Mouse (Mus musculus) stomach, postnatal 0 days (tissue): Measurements from ENCODE around the gene Rom1. TPM values are rescaled to one million over a fixed set of nuclear protein-coding genes. Genes with fewer than 3 reads are reported as not detected.
"Not testable (repeated sequence)": the region's sequence is repeated elsewhere in the genome, so short reads cannot be mapped to it uniquely, and the experiment has no call there.

Experiments
- ATAC-seq: fragments of 200-750 bp; cut with Nextera tagmentation; 2 replicates; pipeline ENCODE4 v1.8.0; 2017; ENCODE audit not compliant: low FRiP score, low TSS enrichment
- DNase-seq: peaks from one replicate; pipeline ENCODE4 v3.0.0-alpha.2; 2016; ENCODE audit warnings: low spot score
- H3K27ac ChIP-seq: fragments of 300-500 bp; sonication (generic); replicated peaks from 2 replicates; pipeline ENCODE4 v1.5.1; 2014; ENCODE audit warnings: mild to moderate bottlenecking, control low read depth
- H3K27me3 ChIP-seq: fragments of 300-500 bp; sonication (generic); 2 replicates; pipeline ENCODE4 v1.6.1; 2014; ENCODE audit warnings: low read length; ENCODE audit not compliant: control insufficient read depth, insufficient read depth
- H3K36me3 ChIP-seq: fragments of 300-500 bp; sonication (generic); 2 replicates; pipeline ENCODE4 v1.6.1; 2014; ENCODE audit warnings: low read length, mixed read lengths; ENCODE audit not compliant: control insufficient read depth, insufficient read depth
- H3K4me1 ChIP-seq: fragments of 300-500 bp; sonication (generic); replicated peaks from 2 replicates; pipeline ENCODE4 v1.6.1; 2014; ENCODE audit warnings: antibody characterized with exemption; ENCODE audit not compliant: control insufficient read depth, insufficient read depth
- H3K4me2 ChIP-seq: fragments of 300-500 bp; sonication (generic); replicated peaks from 2 replicates; pipeline ENCODE4 v1.6.1; 2014; ENCODE audit warnings: low read depth, mild to moderate bottlenecking, control low read depth, moderate library complexity
- H3K4me3 ChIP-seq: fragments of 300-500 bp; sonication (generic); 2 replicates; pipeline ENCODE4 v1.5.1; 2014; ENCODE audit warnings: low read depth, low read length, control low read depth
- H3K9ac ChIP-seq: fragments of 300-500 bp; sonication (generic); 2 replicates; pipeline ENCODE4 v1.6.1; 2014; ENCODE audit warnings: mild to moderate bottlenecking, low read length, control low read depth, mixed read lengths
- H3K9me3 ChIP-seq: fragments of 300-500 bp; sonication (generic); 2 replicates; pipeline ENCODE4 v1.6.1; 2016; ENCODE audit warnings: low read length; ENCODE audit not compliant: control insufficient read depth
- CTCF ChIP-seq: IDR thresholded peaks from 2 replicates; pipeline ENCODE4 v1.5.1; 2016; ENCODE audit warnings: antibody characterized with exemption, low read depth, mild to moderate bottlenecking, moderate library complexity
- EP300 ChIP-seq: optimal IDR thresholded peaks from 2 replicates; pipeline ENCODE3; 2016; ENCODE audit warnings: antibody characterized with exemption
- WGBS: fragments of 180-500 bp; shearing (Covaris S2); extraction: QIAGEN DNeasy Blood & Tissue Kit; methylation state at CpG from one replicate; pipeline ENCODE4 v1.1.7; 2014; 5-methylcytosine and 5-hydroxymethylcytosine counted together
- polyA plus RNA-seq: library from polyadenylated mRNA; unstranded; fragments of >200 nt; fragmentation: Nextera tagmentation; extraction: Ambion mirVana; gene quantifications from 2 replicates; pipeline ENCODE4 v1.2.1, GENCODE M21; 2015

Rom1 gene
- polyA plus RNA-seq, result 3.0 and 3.6 TPM in 2 replicates

GRCm38 (mm10) chr19:8929224-8930088, at the start of gene Rom1, which contains the start of gene Eml3:
TSS of gene Rom1 (minus strand) at chr19:8929356.
TSS of gene Eml3 (plus strand) at chr19:8929552.
- H3K36me3 ChIP-seq, result peaks cover 11% of the 10 kb centered on the region; the same call in 1 of the 2 replicates
- H3K4me1 ChIP-seq, result peaks cover 6% of the 10 kb centered on the region; the same call in 1 of the 2 replicates
- peak; percentile 88 for DNase-seq
- peak within 1 kb of the TSS; percentile 88 for H3K9ac ChIP-seq
- ATAC-seq, result peak; percentile 84
- H3K9me3 ChIP-seq, result no peaks in the 10 kb centered on the region
- peak; percentile 63 for TF ChIP-seq CTCF
- TF ChIP-seq EP300, result no peak
- under 1% methylated on average over 31 of the region's 74 CpGs for WGBS
- peak within 1 kb of the TSS; percentile 93 for H3K27ac ChIP-seq
- peak within 1 kb of the TSS; percentile 81 for H3K4me3 ChIP-seq
- peak within 1 kb of the TSS; percentile 90 for H3K4me2 ChIP-seq
- H3K27me3 ChIP-seq, result no peaks in the 10 kb centered on the region

DNA sequence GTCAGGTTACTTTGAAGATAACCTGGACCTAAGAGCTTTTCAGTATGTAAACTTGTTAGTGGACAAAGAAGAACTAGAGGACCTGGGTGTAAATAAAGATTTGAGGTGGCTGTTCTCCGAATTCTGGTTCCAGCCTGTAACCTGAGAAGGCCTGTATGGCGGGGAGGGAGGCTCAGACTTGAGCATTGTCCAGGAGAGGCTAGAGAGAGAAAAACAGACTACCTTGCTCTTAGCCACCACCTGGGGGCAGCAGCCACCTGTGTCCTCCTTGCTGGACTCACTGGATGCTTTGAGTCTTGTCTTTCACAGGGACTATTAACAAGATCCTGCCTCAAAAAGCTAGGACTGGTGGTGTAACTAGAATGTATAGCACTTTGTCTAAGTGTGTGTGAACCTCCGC, 47.4 kb upstream of the Rom1 start:
- no peak overlapping the region for H3K4me3 ChIP-seq
- H3K4me1 ChIP-seq, result no peaks in the 10 kb centered on the region
- no peaks in the 10 kb centered on the region for H3K9me3 ChIP-seq
- H3K9ac ChIP-seq, result no peak overlapping the region
- 40% methylated on average over 3 of the region's 3 CpGs for WGBS
- peak; percentile 94 for TF ChIP-seq CTCF
- TF ChIP-seq EP300, result no peak
- H3K4me2 ChIP-seq, result no peak overlapping the region
- DNase-seq (peak; percentile 70), ATAC-seq (peak; percentile 88)
- no peak overlapping the region for H3K27ac ChIP-seq
- peaks cover 47% of the 10 kb centered on the region for H3K36me3 ChIP-seq
- no peaks in the 10 kb centered on the region for H3K27me3 ChIP-seq

DNA sequence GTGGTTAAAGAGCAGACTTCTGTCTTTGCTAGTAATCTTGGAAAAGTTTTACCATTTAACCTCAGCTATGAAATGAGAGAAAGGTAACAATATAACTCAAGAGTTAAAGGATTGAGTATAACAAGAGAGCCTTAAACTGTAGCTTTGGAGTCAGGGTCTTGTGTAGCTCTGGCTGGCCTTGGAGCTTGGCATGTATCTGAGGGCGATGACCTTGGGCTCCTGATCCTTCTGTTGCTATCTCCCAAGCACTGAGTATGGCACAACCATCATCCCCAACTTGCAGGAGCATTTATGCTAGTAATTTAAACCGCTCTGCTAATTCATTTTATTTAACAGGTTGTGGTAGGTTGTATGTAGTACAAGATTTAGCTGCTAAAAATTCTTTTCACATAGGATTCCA, 46.3 kb upstream of the Rom1 start:
- Histone ChIP-seq H3K36me3 (peaks cover 56% of the 10 kb centered on the region), H3K4me2 (no peak overlapping the region), H3K9me3 (no peaks in the 10 kb centered on the region), H3K27ac (no peak overlapping the region), H3K27me3 (no peaks in the 10 kb centered on the region), H3K4me3 (no peak overlapping the region), H3K9ac (no peak overlapping the region), H3K4me1 (no peaks in the 10 kb centered on the region)
- WGBS, result 95% methylated on average over 2 of the region's 2 CpGs
- TF ChIP-seq CTCF (no peak), EP300 (no peak)
- no peak for DNase-seq
- no peak for ATAC-seq

DNA sequence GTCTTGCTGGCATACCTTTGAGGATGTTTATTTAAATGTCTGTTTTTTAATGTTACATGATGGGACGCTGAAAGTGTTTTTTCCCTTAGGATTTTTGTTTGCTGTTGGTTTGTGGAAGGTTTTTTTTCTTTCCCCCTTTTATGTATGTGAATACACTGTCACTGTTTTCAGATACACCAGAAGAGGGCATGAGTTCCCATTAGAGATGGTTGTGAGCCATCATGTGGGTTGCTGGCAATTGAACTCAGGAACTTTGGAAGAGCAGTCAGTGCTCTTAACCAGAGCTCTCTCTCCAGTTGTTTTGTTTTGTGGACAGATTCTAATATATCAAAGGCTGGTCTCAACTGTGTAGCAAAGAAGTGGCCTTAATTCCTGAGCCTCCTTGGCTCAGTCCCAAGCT, 45.5 kb upstream of the Rom1 start:
- Histone ChIP-seq H3K9me3 (no peaks in the 10 kb centered on the region), H3K36me3 (peaks cover 56% of the 10 kb centered on the region), H3K4me1 (no peaks in the 10 kb centered on the region), H3K27me3 (no peaks in the 10 kb centered on the region), H3K4me2 (no peak overlapping the region), H3K9ac (no peak overlapping the region), H3K27ac (no peak overlapping the region), H3K4me3 (no peak overlapping the region)
- no peak for ATAC-seq
- peak; percentile 22; the same call in 1 of the 2 replicates for TF ChIP-seq CTCF
- TF ChIP-seq EP300, result no peak
- WGBS, result 78% methylated on average over 1 of the region's 1 CpGs
- no peak for DNase-seq

DNA sequence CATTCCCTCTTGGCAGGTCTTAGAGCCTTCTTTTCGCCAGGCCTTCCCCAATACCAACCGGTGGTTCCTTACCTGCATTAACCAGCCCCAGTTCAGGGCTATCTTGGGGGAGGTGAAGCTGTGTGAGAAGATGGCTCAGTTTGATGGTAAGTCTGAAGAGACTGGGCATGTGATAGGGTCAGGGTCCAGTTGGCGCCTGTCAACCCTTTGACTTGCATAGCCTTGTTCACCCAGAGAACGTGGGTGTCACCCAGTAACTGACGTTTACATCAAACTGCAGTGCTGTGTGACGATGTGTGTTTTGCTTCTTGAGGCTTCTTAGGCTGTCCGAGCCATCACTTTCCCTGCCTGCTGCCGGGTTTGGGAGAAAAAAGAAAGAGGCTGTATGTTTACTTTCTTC, 43.3 kb upstream of the Rom1 start:
- not testable (repeated sequence) for H3K27me3 ChIP-seq, DNase-seq, ATAC-seq, H3K9me3 ChIP-seq, H3K9ac ChIP-seq, H3K4me2 ChIP-seq, H3K27ac ChIP-seq, H3K4me1 ChIP-seq, H3K4me3 ChIP-seq
- WGBS, result 74% methylated on average over 8 of the region's 8 CpGs
- H3K36me3 ChIP-seq, result peaks cover 42% of the 10 kb centered on the region

- 3% methylated on average over 8 of the region's 9 CpGs for WGBS
- Histone ChIP-seq H3K4me1 (0 out of 2 replicates have a peak, but pooled peaks cover 3% of the 10 kb centered on the region), H3K9me3 (no peaks in the 10 kb centered on the region), H3K4me2 (peak overlapping the region; percentile 93), H3K9ac (peak overlapping the region; percentile 86), H3K27me3 (no peaks in the 10 kb centered on the region), H3K36me3 (peaks cover 28% of the 10 kb centered on the region), H3K27ac (peak overlapping the region; percentile 79; the same call in 1 of the 2 replicates), H3K4me3 (peak overlapping the region; percentile 82)
- ATAC-seq (no peak), DNase-seq (no peak)
- TF ChIP-seq EP300 (no peak), CTCF (no peak)
These were observed 38.7 kb upstream of the Rom1 start for GRCm38 (mm10) chr19:8967893-8968292.
